Mouse (Mus musculus): Measurements from ENCODE around the gene Krt35. TPM values are rescaled to one million over a fixed set of nuclear protein-coding genes. Genes with fewer than 3 reads are reported as not detected.

Gene Krt35
- not detected in 2 replicates for total RNA-seq (2021)
- long read RNA-seq, result 0 reads

DNA sequence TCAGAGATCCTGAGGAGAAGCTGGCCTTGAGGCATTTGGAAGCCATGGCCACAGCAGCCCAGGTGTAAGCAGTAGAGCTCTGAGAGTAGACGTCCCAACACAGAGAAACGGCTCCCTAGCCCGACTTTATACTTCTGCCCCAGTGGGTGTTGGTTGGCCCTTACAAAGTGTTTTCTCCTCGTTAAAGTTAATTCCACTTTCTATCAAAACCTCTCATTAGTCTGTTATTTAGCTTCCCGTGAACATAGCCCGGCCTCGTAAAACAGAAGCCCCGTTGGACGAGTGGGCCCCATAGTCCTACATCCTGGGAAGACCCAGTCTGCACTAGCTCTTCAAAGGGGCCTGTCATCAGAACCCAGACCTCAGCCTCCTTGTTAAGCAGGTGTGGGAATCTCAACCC, at the start of gene Krt35:
Krt35 (minus strand) TSS at position 101 of the 400 bp plus-strand sequence.
- no peak for DNase-seq

DNA sequence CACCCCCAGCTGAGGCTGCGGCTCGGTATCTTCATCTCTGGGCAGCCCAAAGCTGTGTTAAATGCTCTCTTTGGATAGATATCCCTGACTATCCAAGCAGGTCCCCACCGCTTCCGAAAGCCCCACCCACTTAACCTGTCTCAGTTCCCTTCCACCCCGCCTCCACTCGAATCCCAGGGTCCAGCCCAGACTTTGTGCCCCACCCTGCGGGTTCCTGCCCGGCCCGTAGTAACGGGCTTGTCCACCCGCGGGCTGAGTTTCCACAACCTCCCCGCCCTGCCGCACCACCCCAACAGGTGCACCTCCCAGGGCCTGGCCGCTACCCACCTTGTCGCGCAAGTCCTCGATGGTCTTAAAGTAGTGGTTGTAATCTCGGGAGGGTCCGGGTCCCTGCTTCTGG, 49.1 kb upstream of the Krt35 start:
- no peak for DNase-seq

DNA sequence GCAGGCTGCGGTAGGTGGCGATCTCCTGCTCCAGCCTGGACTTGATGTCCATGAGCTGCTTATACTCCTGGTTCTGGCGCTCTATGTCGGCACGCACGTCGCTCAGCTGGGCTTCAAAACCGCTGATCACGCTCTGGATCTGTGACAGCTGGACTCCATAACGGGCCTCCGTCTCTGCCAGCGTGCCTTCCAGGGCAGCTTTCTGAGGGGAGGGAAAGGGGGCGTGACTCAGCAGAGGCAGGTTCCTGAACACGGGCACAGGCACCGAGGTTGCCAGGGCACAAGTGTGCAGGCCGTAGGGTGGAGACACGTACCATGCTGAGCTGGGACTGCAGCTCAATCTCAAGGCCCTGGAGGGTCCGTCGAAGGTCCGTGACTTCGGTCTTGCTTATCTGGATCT, 44.9 kb upstream of the Krt35 start:
- peak; percentile 4 for DNase-seq

DNA sequence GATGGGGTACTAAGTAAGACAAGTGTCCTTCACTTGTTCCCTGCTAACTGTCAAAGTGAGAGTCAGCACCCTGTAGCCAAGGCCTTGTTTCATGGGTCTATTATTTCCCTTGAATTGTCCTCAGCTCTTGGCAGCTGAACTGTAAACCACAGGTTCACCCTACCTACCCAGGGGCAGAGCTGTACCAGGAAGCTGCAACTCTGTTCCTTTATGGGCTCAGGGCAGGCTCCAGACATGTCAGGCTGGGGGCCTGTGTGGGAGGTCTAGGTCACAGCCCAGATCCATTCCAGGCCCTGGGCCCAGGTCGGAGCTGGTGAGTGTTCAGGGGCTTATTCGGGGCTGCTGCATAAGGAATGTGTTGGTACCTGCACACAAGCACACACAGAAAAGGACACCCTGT, 43.4 kb upstream of the Krt35 start:
- no peak for DNase-seq

DNA sequence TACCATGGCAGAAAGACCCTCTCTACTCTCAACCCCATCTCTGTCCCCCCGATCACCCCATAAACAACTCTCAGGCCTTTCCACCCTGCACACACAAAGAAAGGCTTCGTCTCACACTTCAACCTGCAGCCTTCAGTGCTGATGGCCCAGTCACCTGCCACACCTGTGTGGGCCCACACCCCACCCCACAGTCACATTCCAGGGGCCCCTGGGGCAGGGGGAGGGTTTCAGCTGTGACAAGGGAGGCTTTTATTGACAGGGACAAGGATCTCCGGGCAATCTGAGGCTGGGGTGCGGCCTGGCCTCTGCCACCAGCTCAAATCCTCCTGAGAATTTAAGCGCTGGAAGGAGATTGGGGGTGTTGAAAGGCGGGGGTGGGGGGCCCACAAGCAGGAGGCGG, 42.8 kb upstream of the Krt35 start:
- DNase-seq, result no peak

DNA sequence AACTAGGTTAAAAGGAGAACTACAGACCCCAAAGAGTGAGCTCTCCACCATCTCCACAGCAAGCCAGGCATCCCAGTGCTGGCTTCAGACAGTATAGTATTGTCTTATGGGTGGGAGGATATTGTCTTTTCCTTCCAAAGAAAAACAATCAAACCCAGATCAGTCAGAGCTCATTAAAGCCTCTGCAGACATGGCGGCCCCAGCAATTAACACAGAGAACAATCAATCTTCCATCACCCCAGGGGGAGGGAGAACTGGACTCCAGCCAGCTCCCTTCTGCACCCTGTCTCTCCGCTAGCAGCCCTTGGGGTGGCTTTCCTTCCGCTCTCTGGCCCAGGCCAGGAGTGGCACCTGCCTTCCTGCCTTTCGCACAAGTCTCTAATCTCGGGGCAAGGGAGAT, 41.7 kb upstream of the Krt35 start:
- DNase-seq, result no peak

DNA sequence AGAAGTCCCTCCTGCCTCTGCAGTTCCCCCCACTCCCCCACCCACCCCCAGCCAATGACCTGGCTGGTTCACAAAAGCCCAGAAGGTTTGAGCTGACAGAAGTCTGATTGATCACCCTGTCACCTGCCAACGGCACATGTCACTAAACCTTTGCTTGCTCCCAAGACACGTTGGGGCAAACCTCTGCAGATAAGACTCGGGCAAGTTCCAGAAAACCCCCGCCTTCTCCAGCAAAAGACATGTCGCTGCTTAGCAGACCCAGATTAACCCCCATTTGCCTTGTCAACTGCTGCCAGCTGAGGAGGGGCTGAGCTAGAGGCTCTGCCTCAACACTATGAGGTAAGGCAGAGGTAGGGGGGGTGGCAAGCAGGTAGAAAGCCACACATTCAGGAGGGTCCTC, 40.5 kb upstream of the Krt35 start:
- no peak for DNase-seq

DNA sequence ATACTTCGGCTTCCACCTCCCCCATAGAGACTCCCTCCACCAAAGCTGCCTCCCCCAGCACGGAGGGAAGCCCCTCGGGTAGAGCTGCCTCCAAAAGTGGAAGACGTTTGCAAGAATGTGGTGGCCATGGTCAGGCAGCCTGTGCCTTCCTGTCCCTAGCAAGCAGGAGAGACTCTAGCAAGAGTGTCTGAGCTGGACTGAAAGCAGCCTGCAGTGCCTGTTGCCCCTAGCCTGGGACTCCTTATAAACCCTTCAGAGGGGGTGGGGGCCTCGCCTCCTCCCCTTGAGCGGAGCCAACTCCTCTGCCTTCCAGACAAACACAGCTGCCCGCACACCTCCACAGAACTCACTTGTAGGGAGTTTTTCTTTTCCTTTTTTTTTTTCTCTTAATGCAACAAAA, 39.7 kb upstream of the Krt35 start, which contains the start of gene Krt15:
Krt15 (minus strand) TSS at position 198 of the 400 bp plus-strand sequence.
- no peak for DNase-seq

DNA sequence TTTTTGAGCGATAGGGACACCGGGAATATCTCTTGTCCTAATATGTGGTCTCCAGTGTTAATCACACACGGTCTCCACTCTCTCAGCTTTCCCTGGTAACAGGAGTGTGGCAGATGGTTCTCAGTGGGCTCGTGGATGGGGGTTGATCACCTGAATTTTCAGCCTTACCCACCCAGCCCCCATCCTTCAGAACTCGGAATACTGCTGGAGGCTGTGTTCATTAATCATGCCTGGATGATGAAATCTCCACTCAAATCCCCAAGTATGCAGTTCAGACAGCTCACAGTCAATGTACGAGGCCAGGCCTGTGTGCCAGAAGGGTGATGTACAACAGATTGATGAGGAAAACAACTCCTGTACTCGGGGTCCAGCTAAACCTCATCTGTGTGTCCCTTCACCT, 28.9 kb upstream of the Krt35 start:
- DNase-seq, result no peak

DNA sequence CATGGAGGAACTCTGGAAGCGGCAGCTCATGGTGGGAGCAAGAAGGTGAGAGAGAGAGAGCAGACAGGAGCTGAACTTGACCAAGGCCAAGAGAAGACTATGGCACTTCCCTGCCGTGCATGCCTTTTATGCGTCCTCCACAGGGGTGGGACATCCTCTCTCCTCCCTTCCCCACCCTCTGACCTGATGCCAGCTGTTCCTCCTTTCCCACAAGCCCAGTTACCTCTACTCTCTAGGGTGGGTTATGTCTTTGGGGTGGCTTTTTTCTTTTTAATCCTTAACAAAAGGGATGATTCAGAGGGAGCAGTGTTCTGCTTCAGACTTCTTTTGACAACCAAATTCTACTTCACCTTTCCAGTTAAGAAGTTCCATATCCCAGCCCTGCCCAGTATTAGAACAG, 25.4 kb upstream of the Krt35 start, which contains the start of gene Krt13:
Krt13 (minus strand) TSS at position 101 of the 400 bp plus-strand sequence.
- no peak for DNase-seq

DNA sequence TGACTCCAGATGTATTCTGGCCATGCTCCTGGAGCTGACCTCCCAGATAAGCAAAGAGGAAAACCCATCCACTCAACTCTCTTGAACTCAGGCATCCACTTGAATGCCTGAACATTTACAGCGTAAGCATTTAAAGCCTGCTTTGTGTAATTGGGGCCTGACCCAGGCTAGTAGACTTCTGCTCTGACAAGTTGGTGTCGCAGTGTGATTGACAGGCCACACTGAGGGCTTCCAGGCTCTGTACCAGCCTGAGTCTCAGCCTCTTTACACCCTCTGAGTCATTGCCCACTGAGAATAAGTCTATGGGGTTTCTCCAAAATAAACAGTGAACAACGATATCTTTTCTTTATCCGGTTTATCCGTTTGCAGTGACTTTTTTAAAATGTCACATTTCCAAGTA, 24.3 kb upstream of the Krt35 start:
- no peak for DNase-seq

DNA sequence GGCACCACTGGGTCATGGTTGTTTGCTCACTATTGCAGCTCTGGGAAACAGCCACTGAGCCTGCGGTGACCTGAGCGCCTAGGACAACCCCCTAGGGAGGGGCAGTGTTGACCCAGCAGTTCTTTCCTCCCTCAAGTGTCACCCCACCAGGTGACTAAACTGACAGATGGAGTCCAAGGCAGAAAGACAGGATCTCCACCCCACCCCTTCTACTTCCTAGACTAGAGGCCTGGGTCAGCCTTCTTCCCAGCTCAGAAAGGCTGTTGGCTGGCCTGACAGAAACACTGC, 17.6 kb upstream of the Krt35 start:
- peak; percentile 43 for DNase-seq

DNA sequence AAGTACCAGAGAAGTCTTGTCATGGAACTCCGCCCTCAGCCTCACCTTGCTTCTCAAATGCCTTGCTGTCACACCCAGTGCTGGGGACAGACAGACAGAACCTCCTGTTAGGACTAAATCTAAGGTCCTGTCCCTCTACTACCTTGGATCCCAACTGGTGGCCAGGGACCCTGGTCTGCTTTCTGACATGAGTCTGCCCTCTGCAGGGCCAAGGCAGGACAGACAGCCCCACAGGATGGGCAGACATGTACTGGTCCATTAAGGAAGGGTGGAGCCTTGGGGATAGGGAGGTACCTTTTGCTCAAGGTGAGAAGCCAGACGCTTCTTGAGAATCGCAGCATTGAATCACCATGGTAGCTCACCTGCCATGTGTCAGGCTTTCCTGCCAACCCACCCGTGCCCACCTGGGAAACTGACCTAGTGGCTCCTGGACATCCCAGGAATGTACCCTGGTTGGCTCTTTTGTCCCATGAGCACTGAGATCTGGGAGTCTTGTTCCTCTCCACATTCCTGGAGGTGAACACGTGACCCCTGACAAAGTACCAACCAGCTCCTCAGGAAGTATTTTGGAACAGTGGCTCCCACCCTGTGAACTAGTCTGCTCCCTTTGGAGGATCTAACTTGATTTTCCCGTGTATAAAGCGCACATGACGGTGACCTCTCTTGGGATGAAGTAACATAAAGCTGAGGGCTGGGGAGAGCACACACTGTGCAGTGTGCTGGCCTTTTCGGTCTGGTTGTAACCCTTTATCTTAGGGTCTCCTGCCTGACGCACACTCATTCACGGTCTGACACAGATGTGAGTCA, 17.1 kb upstream of the Krt35 start:
- no peak for DNase-seq

DNA sequence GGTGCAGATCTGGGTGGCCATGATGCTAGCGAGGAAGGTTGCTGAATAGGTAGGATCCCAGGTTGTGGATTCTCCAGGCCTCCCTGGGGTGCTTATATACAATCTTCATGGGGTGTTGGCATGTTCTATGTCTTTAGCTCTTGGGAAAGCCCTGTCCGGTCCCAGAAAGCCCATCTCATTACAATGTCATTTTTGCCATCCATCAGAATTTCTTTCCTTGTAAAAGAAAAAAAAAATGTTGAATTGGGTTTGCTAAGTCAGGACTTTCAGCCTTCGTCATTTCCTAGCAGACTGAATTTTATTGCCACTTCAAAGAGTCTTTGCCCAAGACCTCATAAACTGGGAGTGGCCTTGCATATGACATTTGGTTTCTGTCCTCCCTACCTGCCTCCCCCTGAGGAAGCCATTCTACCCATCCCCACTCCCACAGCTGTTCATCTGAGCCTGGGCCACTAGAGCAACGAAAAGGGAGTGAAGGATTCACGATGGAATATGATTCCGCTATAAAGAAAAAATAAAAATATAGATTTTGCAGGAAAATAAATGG, 9.6 kb upstream of the Krt35 start, which contains the start of gene Krt36:
Krt36 (minus strand) TSS at position 51 of the 547 bp plus-strand sequence.
- no peak for DNase-seq

DNA sequence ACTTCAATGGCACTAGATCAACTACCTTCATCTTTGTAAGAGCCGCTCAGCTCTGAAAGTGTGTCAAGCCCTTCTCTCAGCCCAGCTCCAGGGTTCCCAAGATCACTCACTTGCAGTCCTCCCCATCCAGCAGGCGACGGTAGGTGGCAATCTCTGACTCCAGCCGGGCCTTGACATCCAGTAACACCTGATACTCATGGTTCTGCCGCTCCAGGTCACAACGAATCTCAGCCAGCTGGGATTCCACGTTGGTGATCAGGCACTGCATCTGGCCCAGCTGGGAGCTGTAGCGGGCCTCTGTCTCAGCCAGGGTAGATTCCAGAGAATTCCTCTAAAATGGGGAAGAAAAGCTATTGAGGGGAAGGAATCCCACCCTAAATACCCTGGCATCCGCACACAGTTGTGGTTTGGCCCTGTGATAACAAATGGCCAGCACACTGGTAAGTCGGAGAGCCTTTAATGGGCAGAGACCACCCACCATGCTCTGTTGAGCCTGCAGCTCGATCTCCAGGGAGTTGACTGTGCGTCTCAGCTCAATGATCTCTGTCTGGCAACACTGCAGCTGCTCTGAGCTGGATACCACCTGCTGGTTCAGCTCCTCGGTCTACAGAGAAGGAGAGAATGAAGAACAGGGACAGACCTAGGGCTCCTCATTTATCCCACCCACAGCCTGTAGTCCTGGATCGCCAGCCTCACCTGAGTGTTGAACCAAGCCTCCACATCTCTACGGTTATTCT, 6.8 kb upstream of the Krt35 start:
- no peak for DNase-seq

DNA sequence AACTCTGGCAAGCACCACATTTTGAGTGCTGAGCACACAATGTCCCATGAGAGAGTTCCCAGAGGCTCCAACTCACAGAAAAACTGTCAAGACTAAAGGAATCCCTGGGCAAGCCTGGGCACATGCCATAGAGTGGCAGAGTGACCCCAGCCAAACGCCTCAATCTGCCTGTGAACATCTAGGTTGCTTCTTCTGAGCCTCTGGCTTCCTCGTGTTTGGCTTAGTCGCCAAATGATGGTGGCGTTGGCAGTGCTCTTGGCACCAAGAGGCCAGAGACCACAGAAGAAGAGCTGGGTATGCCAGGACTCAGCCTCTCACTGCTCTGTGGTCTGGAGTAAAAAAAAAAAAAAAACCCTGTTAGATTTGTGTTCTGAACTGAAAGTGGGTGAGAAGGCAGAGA, 4.3 kb upstream of the Krt35 start:
- no peak for DNase-seq

DNA sequence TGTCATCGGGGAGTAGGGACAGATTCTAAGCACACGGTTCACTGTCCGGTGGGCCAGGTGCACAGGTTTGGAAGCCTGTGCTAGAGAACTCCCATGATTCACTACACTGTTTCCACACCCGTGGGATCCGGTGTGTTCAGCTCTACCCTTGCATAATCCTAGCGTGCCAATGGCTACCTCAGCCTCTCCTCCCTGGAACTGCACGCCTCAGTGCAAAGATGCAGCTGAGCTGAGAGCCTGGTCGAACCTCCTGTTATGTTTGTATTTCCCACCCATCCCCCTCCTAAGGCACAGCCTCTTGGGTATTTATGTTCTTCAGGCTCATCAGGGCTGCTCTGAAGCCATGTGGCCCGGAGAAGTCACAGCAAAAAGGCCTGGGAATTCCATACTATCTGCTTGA, 1.8 kb upstream of the Krt35 start:
- no peak for DNase-seq

DNA sequence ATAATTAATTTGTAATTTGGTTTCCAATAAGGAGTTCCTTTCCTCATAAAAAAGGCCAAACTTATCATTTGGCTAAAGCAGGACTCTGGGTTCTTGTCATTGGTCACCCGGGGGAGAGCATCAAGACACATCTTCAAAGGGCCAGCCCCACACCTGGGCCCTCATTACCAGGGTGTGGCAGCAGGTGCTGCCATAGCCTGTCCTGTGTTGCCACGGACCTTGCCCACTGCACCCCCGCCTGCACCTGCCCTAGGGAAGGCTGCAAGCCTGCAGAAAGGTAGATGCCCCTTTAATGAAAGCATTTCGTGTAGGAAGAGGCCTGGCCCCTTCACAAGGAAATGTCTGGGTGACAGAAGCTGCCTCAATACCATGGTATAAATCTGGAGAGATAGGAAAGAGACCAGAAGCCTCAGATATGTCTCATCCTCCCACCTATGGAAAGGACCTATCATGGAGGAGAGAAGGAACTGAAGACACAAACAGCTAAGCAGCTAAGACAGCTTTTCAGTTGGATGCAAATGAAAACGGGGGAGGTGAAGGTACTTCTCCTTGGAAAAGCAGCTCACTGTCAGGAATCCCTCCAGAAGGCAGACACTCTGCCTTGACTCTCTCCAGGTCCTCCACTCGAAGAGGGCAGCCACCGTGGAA, 7.5 kb downstream of the Krt35 start:
- no peak for DNase-seq

DNA sequence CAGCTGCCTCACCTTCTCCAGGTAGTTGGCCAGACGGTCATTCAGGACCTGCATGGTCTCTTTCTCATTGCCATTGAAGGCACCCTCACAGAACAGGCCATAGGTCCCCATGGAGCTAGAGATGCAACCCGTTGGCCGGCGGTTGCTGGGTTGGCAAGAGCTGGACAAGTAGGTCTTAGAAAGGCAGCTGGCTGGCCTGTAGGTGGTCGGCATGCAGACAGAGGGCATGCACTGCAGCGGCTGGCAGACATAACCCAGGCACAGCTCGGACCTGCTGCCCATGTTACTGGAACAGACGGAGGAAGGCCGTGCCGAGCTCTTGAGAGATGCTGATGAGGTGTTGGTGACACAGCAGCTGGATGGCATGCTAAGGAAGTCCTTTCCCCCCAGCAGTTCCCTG, 8.2 kb downstream of the Krt35 start, which contains the start of gene Krt32:
Krt32 (minus strand) TSS at position 366 of the 400 bp plus-strand sequence.
- DNase-seq, result no peak

DNA sequence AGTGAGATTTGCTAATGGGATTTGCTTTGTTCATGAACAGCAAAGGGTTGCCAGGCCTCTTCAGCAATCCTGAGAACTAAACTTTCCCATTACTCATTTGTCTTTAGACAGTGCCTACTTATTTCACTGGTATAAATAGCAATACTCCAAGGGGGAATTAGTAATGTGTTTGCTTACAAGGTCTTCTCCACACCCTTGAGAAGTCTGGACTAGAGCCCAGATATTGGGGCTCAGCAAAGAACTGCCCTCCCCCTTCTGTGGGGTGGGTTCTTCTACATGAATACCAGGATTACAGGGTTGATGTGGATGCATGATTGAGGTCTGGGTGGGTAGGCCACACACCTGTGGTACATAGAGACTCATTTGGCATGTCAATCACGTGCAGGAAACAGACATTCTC, 22.2 kb downstream of the Krt35 start:
- no peak for DNase-seq

DNA sequence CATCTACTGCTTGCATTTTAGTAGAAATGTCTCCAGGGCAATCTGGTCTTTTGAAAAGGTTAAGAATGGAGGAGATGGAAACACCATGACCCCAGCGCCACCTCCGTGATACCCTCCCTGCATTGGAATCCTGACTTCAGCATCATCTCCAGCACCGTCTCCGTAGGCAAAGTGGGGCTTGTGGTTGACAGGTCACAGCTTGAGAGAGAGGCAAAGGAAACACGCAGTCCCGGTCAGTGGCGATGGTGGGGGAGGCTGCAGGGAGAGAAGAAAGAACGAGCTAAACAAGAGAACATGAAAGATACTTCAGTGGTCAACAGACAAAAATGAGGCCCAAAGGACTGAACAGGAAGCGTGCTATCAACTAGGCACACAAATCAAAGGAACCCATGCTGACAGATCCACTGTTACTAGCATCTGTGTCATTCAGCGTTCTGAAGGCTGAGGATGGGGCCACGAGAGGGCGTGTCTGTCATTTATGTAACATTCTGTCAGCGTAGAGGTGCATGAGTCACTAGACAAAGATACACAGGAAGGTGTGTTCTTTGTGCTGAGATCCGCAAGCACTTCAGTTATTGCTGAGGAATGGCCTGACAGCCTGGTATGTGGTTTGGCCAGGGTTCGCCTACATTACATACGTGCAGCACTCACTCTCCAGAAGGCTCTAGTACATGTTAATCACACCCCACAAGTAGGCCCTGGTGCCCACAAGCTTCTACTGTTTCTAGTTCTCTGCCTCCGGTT, 28.6 kb downstream of the Krt35 start:
- no peak for DNase-seq
